Mouse (Mus musculus): ENCODE data around the gene Olfr769. TPM values are rescaled to one million over a fixed set of nuclear protein-coding genes. Genes with fewer than 3 reads are reported as not detected.

The Olfr769 gene
- not detected for polyA plus RNA-seq (2014; fragmentation: Illumina TruSeq; extraction: RNeasy Lipid Tissue Mini Kit (QIAGEN cat#74804); ENCODE audit: low read depth, low replicate concordance)

DNA sequence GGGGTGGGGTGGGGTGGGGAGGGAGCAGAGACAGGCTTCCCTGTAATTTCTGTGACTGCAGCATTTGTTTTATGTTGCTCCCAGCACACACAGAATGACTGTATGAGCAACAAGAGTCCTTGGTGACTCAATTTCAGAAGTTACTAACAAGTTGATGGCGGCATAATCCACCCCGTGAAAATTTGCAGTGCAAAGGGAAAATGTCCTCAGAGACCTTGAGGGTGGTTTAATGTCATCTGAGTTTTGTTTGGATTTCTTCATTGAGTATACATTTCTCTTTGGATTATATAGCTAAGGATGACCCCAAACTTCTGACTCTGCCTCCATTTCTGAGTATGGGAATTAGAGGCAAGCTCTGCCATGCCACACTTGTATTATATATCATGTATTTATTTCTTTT lies at the start of gene Olfr769:
Olfr769 (minus strand) TSS at position 101 of the 400 bp plus-strand sequence.

DNA sequence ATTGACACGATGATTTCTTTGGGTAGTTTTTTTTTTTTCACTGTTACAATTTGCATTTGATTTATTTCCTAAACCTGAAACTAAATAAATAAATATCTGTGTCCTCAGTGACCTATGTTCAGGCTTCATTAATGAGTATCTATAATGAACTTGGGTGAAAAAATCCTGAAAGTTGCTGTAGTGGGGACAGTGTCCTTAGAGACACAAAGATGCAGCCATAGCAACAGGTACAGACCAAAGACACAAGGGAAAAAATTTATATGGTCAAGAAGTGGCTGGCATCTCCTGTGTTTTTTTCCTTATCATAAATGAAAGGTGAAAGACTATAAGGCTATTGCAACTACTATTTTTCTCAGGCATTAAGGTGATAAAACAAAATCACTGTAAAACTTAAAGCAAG lies 47.0 kb upstream of the Olfr769 start, which contains the start of gene Olfr771:
Olfr771 (minus strand) TSS at position 101 of the 400 bp plus-strand sequence.

DNA sequence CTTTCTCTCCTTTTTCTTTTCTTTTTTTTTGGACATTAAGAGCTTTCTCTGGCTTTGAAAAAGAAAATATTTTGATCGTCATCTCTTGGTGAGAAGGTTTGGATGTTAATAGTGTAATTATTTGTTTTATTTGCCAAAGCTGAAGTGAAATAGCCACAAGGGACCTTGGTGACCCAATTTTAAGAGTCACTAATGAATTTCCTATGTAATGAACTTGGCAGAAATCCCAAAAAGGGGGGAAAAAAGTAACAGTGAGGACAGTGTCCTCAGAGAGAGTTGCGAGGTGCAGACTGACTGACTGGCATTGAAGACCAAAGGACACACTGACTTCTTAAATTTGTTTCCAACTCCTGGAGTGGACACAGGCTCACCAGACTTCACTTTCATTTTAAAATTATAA lies 21.2 kb upstream of the Olfr769 start, which contains the start of gene Olfr770:
Olfr770 (minus strand) TSS at position 101 of the 400 bp plus-strand sequence.

DNA sequence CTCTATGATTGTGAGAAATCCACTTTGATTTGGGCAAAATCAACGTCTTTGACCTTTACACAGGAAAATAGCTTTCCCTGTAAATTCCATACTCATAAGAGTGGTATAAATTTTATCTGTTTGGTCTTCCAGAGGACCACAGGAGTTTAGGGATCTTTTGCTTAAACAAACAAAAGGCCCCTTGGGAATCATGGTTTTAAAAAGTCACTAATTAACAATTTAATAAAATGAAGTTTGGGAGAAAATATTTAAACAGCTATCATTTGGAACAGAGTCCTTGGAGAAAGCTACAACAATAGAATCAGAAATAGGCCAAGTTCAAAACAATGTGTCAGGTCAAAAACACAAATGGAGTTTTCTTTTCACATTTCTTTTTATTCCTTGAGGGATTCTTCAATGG lies 18.4 kb downstream of the Olfr769 start, which contains the start of gene Olfr768:
Olfr768 (minus strand) TSS at position 101 of the 400 bp plus-strand sequence.

DNA sequence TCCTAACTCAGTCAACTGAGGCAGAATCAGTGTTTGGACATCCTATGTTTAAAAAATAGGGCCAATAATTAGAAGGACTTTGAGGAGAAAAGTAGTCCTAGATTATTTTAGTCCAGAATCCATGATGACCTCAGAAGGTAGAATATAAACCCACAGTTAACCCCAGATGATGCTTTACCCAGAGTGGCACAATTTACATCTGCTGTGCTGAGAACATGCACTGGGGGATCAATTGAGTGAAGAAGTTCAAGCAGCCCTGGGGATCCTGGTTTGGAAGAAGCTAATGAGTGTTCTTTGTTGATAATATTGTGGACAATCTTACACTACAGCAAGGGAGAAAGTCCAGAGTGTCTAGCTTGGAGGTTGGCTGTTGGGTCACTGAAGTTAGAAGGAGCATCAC lies 34.9 kb downstream of the Olfr769 start, which contains the start of gene Olfr767:
Olfr767 (minus strand) TSS at position 101 of the 400 bp plus-strand sequence.

DNA sequence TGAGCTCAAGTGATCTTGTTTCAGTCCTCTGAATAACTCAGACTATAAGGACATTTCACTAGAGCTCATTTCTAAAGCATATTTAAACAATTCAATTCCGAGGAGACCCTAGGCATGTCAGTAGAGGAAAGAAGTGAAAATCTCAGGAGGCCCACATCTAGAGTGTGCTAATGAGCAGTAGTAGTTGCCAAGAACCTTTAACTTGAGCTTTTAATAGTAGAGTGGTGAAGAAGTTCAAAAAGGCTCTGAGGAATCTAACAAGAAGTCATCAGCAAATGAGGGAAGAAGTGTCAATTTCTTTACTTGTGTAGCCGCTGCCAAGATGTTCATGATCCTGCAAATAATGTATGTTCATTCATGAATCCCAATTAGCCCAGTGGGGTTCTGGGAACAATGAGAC lies 48.8 kb downstream of the Olfr769 start, which contains the start of gene Olfr766-ps1:
Olfr766-ps1 (minus strand) TSS at position 101 of the 400 bp plus-strand sequence.

Other genes starting within 250 kb of the Olfr769 start
- gene Gdf11, start 226.1 kb downstream of the Olfr769 start, polyA plus RNA-seq (2014; fragmentation: Illumina TruSeq; extraction: RNeasy Lipid Tissue Mini Kit (QIAGEN cat#74804); ENCODE audit: low read depth, low replicate concordance), result not detected
- 7.7 TPM for gene Cd63, start 216.9 kb downstream of the Olfr769 start, polyA plus RNA-seq (2014; fragmentation: Illumina TruSeq; extraction: RNeasy Lipid Tissue Mini Kit (QIAGEN cat#74804); ENCODE audit: low read depth, low replicate concordance)
- 7.7 TPM for gene Rdh5, start 195.0 kb downstream of the Olfr769 start, polyA plus RNA-seq (2014; fragmentation: Illumina TruSeq; extraction: RNeasy Lipid Tissue Mini Kit (QIAGEN cat#74804); ENCODE audit: low read depth, low replicate concordance)
- gene Bloc1s1, start 193.8 kb downstream of the Olfr769 start, polyA plus RNA-seq (2014; fragmentation: Illumina TruSeq; extraction: RNeasy Lipid Tissue Mini Kit (QIAGEN cat#74804); ENCODE audit: low read depth, low replicate concordance), result 15.0 TPM
- 0.69 TPM for gene Itga7, start 184.0 kb downstream of the Olfr769 start, polyA plus RNA-seq (2014; fragmentation: Illumina TruSeq; extraction: RNeasy Lipid Tissue Mini Kit (QIAGEN cat#74804); ENCODE audit: low read depth, low replicate concordance)
- 198 TPM for gene Mettl7b, start 156.9 kb downstream of the Olfr769 start, polyA plus RNA-seq (2014; fragmentation: Illumina TruSeq; extraction: RNeasy Lipid Tissue Mini Kit (QIAGEN cat#74804); ENCODE audit: low read depth, low replicate concordance)
- not detected for gene Olfr9, start 128.4 kb downstream of the Olfr769 start, polyA plus RNA-seq (2014; fragmentation: Illumina TruSeq; extraction: RNeasy Lipid Tissue Mini Kit (QIAGEN cat#74804); ENCODE audit: low read depth, low replicate concordance)
- not detected for gene Olfr763, start 107.1 kb downstream of the Olfr769 start, polyA plus RNA-seq (2014; fragmentation: Illumina TruSeq; extraction: RNeasy Lipid Tissue Mini Kit (QIAGEN cat#74804); ENCODE audit: low read depth, low replicate concordance)
- not detected for gene Olfr764-ps1, start 78.0 kb downstream of the Olfr769 start, polyA plus RNA-seq (2014; fragmentation: Illumina TruSeq; extraction: RNeasy Lipid Tissue Mini Kit (QIAGEN cat#74804); ENCODE audit: low read depth, low replicate concordance)
- gene Olfr765, start 67.9 kb downstream of the Olfr769 start, polyA plus RNA-seq (2014; fragmentation: Illumina TruSeq; extraction: RNeasy Lipid Tissue Mini Kit (QIAGEN cat#74804); ENCODE audit: low read depth, low replicate concordance), result not detected
- not detected for gene Olfr766-ps1, start 48.9 kb downstream of the Olfr769 start, polyA plus RNA-seq (2014; fragmentation: Illumina TruSeq; extraction: RNeasy Lipid Tissue Mini Kit (QIAGEN cat#74804); ENCODE audit: low read depth, low replicate concordance)
- not detected for gene Olfr767, start 35.0 kb downstream of the Olfr769 start, polyA plus RNA-seq (2014; fragmentation: Illumina TruSeq; extraction: RNeasy Lipid Tissue Mini Kit (QIAGEN cat#74804); ENCODE audit: low read depth, low replicate concordance)
- gene Olfr768, start 18.5 kb downstream of the Olfr769 start, polyA plus RNA-seq (2014; fragmentation: Illumina TruSeq; extraction: RNeasy Lipid Tissue Mini Kit (QIAGEN cat#74804); ENCODE audit: low read depth, low replicate concordance), result not detected
- not detected for gene Olfr770, start 21.1 kb upstream of the Olfr769 start, polyA plus RNA-seq (2014; fragmentation: Illumina TruSeq; extraction: RNeasy Lipid Tissue Mini Kit (QIAGEN cat#74804); ENCODE audit: low read depth, low replicate concordance)
- not detected for gene Olfr771, start 46.9 kb upstream of the Olfr769 start, polyA plus RNA-seq (2014; fragmentation: Illumina TruSeq; extraction: RNeasy Lipid Tissue Mini Kit (QIAGEN cat#74804); ENCODE audit: low read depth, low replicate concordance)
- gene Olfr772, start 60.1 kb upstream of the Olfr769 start, polyA plus RNA-seq (2014; fragmentation: Illumina TruSeq; extraction: RNeasy Lipid Tissue Mini Kit (QIAGEN cat#74804); ENCODE audit: low read depth, low replicate concordance), result not detected
- not detected for gene Olfr773, start 69.6 kb upstream of the Olfr769 start, polyA plus RNA-seq (2014; fragmentation: Illumina TruSeq; extraction: RNeasy Lipid Tissue Mini Kit (QIAGEN cat#74804); ENCODE audit: low read depth, low replicate concordance)
- gene Olfr774, start 118.3 kb upstream of the Olfr769 start, polyA plus RNA-seq (2014; fragmentation: Illumina TruSeq; extraction: RNeasy Lipid Tissue Mini Kit (QIAGEN cat#74804); ENCODE audit: low read depth, low replicate concordance), result not detected
- gene Olfr775, start 130.6 kb upstream of the Olfr769 start, polyA plus RNA-seq (2014; fragmentation: Illumina TruSeq; extraction: RNeasy Lipid Tissue Mini Kit (QIAGEN cat#74804); ENCODE audit: low read depth, low replicate concordance), result not detected
- not detected for gene Olfr776, start 141.3 kb upstream of the Olfr769 start, polyA plus RNA-seq (2014; fragmentation: Illumina TruSeq; extraction: RNeasy Lipid Tissue Mini Kit (QIAGEN cat#74804); ENCODE audit: low read depth, low replicate concordance)
- gene Olfr777, start 153.6 kb upstream of the Olfr769 start, polyA plus RNA-seq (2014; fragmentation: Illumina TruSeq; extraction: RNeasy Lipid Tissue Mini Kit (QIAGEN cat#74804); ENCODE audit: low read depth, low replicate concordance), result not detected
- gene Olfr780, start 200.3 kb upstream of the Olfr769 start, polyA plus RNA-seq (2014; fragmentation: Illumina TruSeq; extraction: RNeasy Lipid Tissue Mini Kit (QIAGEN cat#74804); ENCODE audit: low read depth, low replicate concordance), result not detected
- not detected for gene Olfr781, start 211.0 kb upstream of the Olfr769 start, polyA plus RNA-seq (2014; fragmentation: Illumina TruSeq; extraction: RNeasy Lipid Tissue Mini Kit (QIAGEN cat#74804); ENCODE audit: low read depth, low replicate concordance)
- gene Olfr782, start 231.0 kb upstream of the Olfr769 start, polyA plus RNA-seq (2014; fragmentation: Illumina TruSeq; extraction: RNeasy Lipid Tissue Mini Kit (QIAGEN cat#74804); ENCODE audit: low read depth, low replicate concordance), result not detected